Mouse (Mus musculus) cortical plate, adult 2 months (tissue): ENCODE measurements at regions not wholly inside any gene's neighbourhood (a gene's known extent, or its start where the extent isn't known, plus 50 kb on each side); places are given as distances from the start of the nearest gene placed in this dataset.

ENCODE experiments used
- CTCF ChIP-seq: fragments of 200-500 bp; IDR thresholded peaks from 2 replicates; pipeline ENCODE4 v1.5.1; 2011; ENCODE audit warnings: mild to moderate bottlenecking, control low read depth, low read length; ENCODE audit not compliant: insufficient read depth; ENCODE audit errors: extremely low read depth
- POLR2A ChIP-seq: fragments of 200-500 bp; IDR thresholded peaks from 2 replicates; pipeline ENCODE4 v1.6.1; 2011; ENCODE audit warnings: mild to moderate bottlenecking, low read length, control low read depth; ENCODE audit not compliant: insufficient read depth; ENCODE audit errors: extremely low read depth

DNA sequence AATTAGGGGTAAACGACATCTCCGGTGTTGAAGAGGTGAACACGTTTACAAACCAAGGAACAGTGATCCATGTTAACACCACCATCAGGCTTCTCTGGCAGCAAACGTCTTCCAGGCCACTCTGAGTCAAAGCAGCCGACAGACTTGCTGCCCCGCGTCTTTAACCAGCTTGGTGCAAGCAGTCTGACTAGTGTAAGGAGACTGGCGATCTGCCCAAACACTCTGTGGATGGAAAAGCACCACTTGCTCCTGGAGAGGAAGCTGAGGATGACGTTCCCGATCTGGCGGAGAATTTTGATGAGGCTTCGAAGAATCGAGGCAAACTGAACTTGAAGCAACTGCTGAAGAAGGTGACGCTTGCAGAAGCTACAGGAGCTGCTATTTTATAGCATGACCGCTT lies 57.5 kb upstream of the Med13l start:
- TF ChIP-seq CTCF, result no peak
- no peak for TF ChIP-seq POLR2A
